Mouse (Mus musculus): ENCODE data around the gene Sptb.

The Sptb gene

DNA sequence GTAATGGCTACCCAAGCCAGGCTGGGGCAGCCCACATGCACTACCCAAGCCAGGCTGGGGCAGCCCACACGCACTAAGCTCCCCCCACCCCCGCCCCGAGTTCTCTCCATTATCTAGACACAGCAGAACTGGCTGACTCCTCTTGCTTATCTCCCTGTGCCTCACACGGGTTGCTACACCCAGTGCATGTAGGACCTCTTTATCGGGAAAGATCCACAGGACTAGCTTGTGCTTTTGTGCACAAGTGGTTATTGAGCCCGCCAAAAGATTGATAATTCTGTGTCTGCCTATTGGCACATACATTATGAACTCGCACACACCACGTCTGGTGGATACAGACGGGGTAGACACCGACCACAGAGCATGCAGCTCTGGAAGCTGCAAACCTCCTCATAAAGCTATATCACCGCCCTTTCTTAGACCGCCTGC, 36.5 kb downstream of the Sptb start:
- no peak for DNase-seq (ENCODE audit: low spot score)

DNA sequence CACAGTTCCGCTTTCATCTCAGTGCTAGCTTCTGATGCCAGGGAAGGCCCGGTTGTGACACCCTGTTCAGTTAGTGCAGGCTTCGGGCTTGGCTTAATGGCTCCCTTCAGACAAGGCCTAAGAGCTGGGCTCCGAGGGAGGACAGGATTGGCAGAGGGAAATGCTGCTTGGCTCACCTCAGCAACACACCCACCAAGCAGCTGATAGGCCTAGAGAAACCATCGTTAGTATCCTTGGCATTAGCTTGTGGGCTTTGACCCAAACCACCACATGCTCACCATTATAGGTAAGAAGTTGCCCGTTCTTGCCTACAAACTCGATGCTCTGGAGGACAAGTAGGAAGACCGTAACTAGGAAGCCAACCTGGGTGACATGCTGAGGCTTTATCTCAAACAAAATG, 38.3 kb downstream of the Sptb start:
- DNase-seq (ENCODE audit: low spot score): no peak

DNA sequence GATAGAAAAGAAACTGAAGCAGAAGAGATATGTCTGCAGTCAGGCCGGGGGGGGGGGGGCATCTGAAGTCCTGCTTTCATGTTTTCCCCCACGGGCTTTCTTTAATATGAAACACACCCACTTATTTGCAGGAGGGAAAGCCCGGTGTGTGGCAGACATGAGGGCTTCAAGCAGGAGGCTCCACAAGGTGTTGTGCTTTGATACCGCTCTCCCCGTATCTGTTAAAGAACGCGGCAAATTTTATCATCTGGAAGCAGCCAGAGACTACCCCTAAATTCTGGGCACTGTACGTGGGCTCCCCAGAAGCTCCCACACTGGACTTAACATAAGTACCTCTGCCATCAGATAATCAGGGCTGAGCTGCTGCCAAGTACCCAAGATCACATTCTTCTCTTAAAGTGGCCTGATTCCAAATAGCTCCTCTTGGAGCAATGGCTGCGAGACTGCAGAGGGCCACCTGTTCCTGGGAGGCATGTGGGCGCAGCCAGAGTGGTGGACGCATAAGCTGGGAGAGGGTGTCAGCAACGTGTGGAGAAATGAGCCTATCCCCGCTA, 39.7 kb downstream of the Sptb start:
- DNase-seq (ENCODE audit: low spot score): no peak

DNA sequence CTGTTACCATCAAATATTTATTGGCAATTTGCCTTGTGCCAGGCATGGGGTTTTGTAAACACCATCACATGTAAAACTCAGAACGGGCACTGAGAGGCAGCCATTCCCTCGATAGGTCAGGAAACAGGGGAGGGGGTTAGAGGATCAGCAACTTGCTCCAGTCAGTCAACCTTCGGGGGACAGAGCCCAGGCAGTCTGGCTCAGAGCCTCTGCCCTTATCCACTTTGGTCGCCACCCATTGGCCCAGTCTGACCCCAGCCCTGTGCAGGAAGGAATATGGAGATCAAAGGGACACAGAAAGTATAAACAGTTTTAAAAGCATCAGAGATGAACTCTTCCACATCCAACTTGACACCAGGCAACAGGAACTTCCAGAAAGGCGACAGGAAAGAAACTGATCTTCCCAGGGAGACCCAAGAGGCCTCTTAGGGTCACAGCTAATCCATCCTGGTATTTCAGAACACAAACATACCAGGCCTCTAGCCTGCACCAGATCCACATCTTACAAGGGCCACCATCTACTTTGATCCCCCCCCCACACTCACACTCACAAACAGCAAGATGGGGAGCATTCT, 40.3 kb downstream of the Sptb start:
- no peak for DNase-seq (ENCODE audit: low spot score)

DNA sequence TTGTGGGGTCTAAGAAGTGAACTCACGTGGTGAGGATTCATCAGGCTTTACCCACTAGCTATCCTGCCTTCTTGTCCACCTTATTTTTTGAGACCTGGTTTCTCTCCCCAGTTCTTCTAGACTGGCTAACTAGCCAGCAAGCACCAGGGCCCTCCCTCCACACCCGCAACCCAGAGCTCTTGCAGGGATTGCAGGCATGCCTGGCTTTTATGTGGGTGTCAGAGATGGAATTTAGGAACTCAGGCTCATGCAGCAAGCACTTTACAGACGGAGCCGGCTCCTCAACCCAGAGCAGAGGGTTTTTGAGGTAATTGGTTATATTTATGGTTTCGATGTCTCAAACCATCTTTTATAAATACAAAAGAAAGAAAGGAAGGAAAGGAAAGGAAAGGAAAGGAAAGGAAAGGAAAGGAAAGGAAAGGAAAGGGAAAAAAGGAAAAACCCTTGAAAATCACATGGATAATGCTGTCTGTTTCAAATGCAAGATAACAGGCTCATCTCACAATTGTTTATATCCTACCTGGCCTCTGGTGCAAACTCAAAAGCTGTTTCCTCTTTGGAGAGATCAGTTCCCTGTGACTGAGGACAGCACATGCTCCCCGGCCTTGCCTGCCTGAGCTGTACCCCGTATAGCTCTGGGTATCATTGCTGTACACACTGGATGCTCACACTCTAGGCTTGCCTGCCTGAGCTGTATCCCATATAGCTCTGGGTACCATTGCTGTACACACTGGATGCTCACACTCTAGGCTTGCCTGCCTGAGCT, 41.5 kb downstream of the Sptb start:
- DNase-seq (ENCODE audit: low spot score): no peak

DNA sequence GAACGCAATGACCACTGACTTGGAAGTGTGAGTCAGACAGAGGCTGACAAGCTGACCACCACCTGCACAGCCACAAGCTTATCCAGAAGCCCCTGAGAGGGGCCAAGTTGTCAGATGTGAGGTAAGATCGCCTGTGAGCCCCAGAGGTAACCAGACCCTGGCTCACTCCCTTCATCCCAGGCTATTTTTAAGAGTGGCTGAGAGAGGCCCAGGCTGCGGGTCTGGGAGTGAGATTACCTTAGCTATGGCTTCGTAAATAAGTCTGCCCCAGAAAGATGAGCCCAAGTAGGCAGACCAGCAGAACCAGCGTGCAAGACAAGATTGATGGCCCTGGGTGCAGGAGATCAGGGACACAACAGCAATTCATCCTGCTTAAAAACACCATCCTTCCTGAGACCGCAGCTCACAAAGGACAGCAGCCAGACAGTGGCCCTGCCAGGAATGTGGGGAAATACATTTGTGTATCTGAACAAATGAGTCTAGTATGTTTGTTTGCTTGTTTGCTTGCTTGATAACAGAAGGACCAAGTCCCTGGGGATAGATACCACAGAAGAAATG, 58.5 kb downstream of the Sptb start:
- DNase-seq (ENCODE audit: low spot score): no peak

DNA sequence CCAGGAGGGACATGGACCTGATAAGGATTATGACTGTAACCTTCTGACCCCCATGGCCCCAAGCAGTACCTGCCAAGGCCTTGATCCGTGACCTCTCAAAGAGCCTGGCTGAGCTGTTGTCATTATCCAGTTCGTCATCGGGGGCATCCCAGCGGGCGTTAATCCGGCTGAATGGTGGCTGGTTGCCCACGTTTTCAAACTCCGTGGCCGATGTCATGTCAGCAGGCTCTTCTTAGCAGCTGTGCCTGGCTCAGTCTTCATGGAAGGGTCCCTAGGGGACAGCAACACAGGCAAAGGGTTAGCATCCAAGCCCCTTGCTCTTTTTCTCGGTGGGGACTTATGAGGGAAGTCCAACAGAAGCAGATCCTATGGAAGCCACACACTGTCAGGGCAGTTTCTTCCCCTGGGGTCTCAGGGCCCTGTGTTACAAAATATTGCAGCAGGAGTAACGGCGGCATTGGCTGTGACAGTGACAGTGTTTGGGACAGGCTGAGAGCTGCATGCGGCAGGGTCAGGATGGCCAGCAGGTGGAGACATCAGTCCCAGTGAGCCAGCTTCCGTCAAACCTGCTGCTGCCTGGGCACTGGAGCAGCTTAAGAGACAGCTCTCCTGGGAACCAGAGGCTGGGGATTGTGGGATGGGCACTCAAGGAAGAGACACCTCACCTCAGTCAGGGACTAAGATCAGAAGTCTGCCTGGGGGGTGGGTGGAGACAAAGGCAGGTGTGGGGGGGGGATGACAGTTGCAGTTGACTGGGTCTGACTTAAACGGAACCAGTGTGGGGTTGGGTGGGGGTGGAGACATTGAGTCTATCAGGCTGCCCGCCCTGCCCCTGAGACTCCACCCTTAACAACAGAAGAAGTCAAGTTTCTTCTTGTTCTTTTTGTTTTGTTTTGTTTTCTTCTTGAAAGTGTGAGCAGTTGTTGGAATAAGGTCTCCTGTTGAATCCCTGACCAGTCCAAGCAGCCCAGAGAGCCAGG, 60.3 kb downstream of the Sptb start:
- peak; percentile 53 for DNase-seq (ENCODE audit: low spot score)

DNA sequence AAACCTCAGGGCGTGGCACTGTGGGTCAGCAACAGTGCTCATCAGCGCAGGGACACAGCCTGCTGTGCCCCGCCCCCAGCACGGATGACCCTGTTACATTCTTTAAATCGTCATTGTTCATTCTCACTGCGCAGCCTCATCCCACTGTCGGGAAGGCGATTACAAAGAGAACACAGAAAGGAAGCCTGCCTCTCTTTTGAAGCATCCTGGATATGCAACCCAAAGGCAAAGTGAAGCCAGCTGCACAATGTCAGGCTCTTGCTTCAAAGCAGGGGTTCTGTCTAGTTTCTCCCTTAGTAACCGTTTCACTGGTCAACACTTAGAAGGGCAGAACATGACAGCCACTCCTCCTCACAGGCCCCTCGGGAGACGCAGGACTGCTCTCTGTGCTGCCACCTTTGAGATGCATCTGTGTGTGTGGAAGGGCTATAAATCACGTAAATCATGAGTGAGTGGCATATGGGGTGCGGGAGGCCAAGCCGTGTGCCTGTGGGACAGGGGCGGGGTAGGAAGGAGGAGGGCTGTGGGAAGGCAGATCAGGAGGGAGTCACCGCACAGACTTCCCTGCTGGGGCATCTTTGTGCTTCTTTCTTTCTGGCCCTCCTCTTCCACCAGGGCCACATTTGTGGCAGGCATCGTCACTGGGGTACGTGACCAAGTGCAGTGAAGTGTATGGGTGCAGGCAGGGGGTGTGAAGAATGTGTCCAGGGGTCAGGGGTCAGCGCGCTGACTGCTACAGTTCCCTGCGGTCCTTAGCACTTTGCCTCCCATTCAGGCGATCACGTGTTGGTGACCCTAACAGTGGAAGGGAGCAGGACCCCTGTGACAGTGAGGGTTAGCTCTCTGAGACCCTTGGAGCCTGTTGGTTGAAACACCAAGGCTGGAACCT, 64.9 kb downstream of the Sptb start:
- no peak for DNase-seq (ENCODE audit: low spot score)

DNA sequence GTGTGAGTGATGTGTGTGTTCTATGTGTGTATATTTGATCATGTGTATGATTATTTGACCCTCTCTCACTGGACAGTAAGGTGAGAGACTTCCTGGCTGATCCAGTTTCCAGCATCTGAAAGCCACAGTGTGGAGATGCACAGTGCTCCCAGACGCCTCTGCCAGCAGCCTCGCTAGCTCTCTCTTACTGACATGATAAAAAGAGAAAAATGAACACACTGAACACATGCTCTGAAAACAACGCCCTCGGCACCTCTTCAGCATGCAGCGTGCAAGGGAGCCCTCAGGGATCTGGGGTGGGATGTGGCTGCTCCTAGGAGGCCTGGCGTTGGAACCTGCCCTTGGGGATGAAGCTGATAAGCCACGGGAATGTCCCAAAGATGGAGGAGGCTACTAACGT, 66.7 kb downstream of the Sptb start:
- no peak for DNase-seq (ENCODE audit: low spot score)

DNA sequence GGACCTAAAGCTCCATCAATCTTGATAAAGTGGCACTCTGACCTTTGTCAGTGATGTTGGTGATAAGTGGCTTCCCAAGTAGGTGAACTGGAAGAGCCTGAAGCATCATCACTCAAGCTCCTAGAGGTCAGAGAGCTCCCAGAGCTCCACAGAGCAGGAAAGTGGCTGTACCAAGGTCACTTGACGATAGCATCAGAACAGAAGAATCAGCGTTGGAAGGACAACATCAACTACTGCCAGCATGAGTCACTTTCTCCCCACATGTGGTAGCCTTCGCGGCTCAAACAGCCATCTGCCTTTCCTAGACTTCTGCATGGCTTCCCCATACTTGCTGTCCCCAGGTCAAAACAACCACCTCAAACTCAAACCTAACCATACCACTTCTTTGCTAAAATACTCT, 67.7 kb downstream of the Sptb start:
- no peak for DNase-seq (ENCODE audit: low spot score)

DNA sequence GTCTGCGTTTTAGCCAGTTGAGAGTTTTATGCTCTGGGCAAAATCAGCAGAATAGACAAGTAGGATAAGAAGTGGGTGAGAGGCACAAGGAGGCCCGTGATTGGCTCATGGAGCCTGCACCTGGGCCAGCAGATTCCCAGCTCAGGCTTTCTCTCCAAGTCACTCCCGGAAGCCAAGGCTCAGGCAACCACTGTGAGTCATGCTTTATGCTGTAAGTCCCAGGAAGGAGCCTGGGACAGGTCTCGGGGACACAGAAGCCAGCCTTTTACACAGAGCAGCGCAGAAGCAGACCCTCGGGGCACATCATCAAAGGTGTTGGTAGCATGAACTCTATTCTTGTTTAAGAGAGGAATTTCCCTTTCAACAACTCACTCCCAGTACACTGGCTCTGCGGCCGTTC, 69.7 kb downstream of the Sptb start:
- DNase-seq (ENCODE audit: low spot score): no peak

DNA sequence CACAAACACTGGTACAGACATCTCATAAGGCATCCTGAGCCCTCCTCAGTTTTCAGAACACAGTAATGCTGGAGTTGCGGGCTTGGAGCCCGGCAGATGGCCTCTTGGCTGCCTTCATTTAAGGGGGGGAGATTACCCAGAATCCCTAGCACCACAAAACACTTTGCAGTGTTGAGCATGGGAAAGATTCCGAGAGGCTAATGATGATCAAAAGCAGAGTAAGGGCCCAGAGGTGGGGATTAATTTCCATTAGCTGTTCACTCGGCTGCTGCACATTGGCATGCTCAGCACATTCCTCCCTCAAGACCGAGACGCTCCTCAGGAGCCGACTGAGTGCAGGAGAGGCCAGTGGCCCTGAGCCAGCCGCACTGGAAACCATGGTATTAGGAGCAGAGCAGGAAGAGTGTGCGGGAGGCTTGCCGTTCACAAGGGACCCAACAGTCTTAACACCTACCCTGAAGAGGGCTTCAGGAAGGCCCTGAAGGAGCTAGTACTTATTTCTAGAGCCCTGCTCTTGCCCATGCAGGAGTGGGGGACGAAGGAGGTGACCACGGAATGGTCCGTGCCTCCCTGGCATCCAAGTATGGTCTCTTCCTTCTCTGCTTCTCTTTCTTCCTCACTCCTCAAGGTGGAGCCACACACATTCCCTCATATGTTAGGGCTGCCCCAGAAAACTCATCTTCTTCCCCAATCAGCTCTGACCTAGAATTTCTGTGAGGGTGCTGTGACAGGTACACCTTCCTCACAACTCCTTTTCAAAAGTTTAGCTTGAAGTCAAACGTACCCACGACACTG, 75.3 kb downstream of the Sptb start:
- DNase-seq (ENCODE audit: low spot score): no peak

DNA sequence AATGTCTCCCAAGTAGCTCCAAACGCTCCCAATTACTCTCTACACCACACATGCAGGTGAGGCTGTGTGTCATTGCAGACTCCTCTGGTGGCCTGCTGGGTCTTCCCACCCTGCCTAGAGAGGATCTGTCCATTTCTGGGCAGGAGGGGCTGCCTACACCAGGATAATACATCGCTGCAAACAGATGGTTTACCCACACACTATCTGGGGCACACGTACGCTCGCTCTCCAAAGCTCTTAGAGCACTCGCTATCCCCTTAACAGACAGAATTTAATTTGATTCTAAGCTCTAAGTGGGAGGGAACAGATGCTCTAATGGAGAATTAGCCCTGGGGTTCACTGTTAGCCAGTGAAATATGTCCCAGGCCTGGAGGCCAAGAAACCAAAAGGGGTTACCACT, 87.0 kb downstream of the Sptb start:
- DNase-seq (ENCODE audit: low spot score): no peak

DNA sequence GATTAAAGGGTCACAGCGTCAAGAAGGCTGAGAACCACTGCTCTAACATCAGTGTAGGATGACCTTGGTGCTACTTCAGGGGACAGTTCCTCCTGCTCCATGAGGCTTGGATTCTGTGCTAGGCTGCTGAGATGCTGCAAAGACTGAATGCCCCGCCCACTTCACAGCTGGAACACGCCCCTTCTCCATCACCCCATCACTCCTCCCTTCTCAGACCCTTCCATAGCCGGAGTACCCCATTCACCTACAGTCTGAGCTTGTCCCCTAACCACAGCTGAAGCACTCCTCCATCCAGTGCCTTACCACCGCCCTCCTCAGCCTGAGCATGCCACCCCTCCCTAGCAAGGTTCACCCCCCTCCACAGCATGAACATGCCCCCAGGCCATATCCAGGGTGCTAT, 90.5 kb downstream of the Sptb start:
- DNase-seq (ENCODE audit: low spot score): no peak

DNA sequence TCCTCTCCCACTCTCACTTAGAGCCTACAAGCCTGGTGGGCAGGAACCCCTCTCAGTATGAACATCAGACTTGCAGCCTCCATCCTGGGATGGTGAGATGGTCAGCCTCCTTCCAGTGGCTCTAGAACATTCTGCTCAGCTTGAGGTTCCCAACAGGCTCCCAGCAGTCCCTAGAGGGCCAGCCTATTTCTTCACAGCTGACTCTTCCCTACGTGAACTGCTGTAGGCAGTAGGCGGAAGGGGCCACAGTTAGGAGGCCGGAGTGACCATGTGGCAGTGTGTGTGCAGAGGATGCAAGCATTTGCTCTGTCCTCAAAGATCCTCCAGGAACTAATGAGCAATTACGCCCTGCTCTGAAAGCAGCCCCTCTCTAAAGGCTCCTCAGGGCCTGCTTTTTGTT, 92.2 kb downstream of the Sptb start:
- DNase-seq (ENCODE audit: low spot score): no peak

DNA sequence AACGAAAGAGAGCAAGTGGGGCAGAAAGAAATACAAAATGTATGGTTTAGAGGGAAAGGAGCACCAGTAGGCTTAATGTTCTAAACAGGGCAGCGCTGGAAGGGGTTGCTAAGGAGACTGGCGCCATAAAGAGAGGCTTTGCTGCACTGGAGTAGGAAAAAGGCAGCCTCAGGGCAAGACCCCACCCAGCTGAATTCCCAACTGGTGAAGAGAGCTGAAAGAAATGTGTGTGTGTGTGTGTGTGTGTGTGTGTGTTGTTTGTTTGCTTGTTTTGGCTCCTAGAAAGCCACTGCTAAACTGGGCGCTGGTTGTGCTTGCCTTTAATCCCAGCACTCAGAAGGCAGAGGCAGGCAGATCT, 94.8 kb downstream of the Sptb start:
- DNase-seq (ENCODE audit: low spot score): no peak

DNA sequence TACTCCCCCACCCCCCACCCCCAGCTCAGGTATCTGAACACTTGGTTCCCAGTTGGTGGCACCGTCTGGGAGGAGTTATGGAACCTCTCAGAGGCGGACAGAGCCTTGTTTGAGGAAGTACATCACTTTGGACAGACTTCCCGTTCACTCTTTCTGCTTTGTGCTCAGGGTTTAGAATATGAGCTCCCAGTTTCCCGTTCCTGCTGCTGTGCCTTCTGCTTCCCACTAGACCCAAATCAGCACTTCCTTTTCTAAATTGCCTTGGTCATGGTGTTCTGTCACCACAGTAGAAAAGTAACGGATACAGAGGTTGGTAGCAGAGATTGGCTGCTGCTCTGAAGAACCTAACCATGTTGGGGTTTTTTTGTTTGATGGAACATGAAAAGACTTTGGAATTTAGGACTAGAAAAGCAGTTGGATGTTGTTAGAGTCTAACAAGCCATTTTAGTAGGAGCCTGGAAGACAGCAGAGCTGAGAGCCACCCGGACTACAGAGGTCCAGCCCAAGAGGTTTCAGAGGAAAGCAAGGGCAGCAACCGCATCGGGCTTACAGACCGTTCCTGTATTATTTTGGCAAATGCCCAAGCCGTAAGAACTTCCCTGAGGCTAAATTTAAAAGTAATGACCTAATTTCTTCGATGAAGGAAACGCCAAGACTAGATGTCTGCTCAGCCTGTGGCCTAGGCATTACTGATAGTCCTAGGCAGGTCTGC, 95.3 kb downstream of the Sptb start:
- DNase-seq (ENCODE audit: low spot score): no peak

DNA sequence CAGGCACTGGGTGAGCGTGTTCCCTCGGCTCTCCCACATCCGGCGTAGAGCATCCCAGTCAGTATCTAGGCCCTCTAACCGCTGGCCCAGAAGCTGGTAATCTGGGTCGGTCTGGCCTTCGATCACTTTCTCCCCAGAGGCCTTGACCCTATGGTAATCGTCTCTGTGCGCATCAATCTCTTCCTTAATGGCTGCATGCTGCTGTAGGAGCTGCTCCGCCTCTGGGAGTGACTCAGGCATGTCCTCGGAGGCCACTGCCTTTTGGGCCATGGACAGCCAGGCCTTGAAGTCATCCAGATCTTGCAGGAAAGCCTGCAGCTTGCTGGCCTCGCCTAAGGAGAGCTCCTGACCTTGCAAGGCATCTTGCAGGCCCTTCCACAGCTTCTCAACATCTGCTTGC, 97.7 kb downstream of the Sptb start:
- DNase-seq (ENCODE audit: low spot score): no peak

DNA sequence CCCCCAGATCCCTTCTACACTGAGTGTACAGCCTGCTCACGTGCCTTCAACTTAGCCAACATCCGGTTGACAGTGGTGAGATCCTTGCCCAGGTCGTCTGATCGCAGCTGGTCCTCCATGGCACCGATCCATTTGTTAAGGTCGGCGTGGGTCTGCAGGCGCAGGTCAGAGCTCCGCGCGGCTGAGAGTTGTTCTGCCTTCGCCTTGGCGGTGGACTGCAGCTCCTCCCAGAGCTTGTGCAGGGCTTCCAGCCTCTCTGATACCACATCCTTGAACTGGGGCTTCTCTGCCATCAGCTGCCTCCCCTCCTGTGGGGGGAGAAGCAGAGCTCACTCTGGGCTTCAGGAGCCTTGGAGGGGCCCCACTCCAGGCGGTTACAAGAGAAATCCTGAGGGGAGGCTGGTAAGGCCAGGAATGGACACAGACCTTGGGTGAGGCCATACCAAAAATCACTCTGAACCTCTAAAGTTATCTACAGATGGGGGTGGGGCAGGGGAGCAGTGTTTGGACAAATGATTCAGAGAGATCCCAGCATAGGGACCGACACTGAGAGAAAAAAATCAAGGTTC, 101.3 kb downstream of the Sptb start:
- DNase-seq (ENCODE audit: low spot score): no peak

DNA sequence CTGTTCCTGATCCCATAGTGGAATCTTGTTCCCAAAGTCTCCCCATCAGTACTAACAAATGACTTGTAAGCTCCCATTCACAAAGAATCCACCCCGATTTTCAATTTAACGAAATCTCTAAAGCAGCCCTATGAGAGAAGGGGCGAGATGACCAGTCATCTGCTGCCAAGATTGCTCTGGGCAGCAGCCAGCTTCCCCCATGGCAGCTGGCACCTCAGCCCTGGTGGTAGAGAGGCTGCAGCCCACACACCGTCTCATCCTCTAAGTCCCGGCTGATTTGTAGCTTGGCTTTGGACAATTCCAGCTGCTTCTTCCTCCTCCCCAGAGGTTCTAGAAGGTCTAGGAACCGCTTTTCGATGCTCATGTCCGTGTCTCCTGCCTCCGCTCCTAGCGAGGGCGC, 102.1 kb downstream of the Sptb start:
- DNase-seq (ENCODE audit: low spot score): no peak

Data from ovary, postnatal 14 days (tissue).